Mouse (Mus musculus) neural tube, embryonic 14.5 days (tissue): ENCODE results near the gene Mxra8. TPM values are rescaled to one million over a fixed set of nuclear protein-coding genes. Genes with fewer than 3 reads are reported as not detected.

Experiments
- ATAC-seq: fragments of 200-750 bp; cut with Nextera tagmentation; 2 replicates; pipeline ENCODE4 v1.8.0; 2017; ENCODE audit warnings: low read depth, mild to moderate bottlenecking, moderate TSS enrichment, moderate library complexity
- H3K27ac ChIP-seq: fragments of 300-500 bp; sonication (generic); 2 replicates; pipeline ENCODE4 v1.5.1; 2014; ENCODE audit warnings: low read depth, mild to moderate bottlenecking, control low read depth, low read length, moderate library complexity, mixed read lengths
- H3K27me3 ChIP-seq: fragments of 300-500 bp; sonication (generic); 2 replicates; pipeline ENCODE4 v1.6.1; 2014; ENCODE audit warnings: low read length; ENCODE audit not compliant: control insufficient read depth, insufficient read depth
- H3K36me3 ChIP-seq: fragments of 300-500 bp; sonication (generic); 2 replicates; pipeline ENCODE4 v1.6.1; 2014; ENCODE audit warnings: low read length, mixed read lengths; ENCODE audit not compliant: control insufficient read depth, insufficient read depth
- H3K4me1 ChIP-seq: fragments of 300-500 bp; sonication (generic); 2 replicates; pipeline ENCODE4 v1.6.1; 2014; ENCODE audit warnings: low read length; ENCODE audit not compliant: control insufficient read depth, insufficient read depth
- H3K4me2 ChIP-seq: fragments of 300-500 bp; sonication (generic); 2 replicates; pipeline ENCODE4 v1.6.1; 2014; ENCODE audit warnings: mild to moderate bottlenecking, low read depth, low read length, control low read depth
- H3K4me3 ChIP-seq: fragments of 300-500 bp; sonication (generic); 2 replicates; pipeline ENCODE4 v1.5.1; 2014; ENCODE audit warnings: low read depth, low read length, control low read depth, mixed read lengths
- H3K9ac ChIP-seq: fragments of 300-500 bp; sonication (generic); replicated peaks from 2 replicates; pipeline ENCODE4 v1.6.1; 2014; ENCODE audit warnings: low read depth, mild to moderate bottlenecking, control low read depth, low read length, mixed read lengths
- H3K9me3 ChIP-seq: fragments of 300-500 bp; sonication (generic); 2 replicates; pipeline ENCODE4 v1.6.1; 2016; ENCODE audit warnings: low read length; ENCODE audit not compliant: control insufficient read depth
- WGBS: fragments of 180-500 bp; shearing (Covaris S2); extraction: QIAGEN DNeasy Blood & Tissue Kit; methylation state at CpG from one replicate; pipeline ENCODE4 v1.1.7; 2014; 5-methylcytosine and 5-hydroxymethylcytosine counted together
- microRNA-seq: library from miRNA; unstranded; fragments of <30 nt; microRNA quantifications from one replicate; pipeline ENCODE4, GENCODE M21; 2016
- polyA plus RNA-seq: library from polyadenylated mRNA; unstranded; fragments of >200 nt; fragmentation: Nextera tagmentation; extraction: Ambion mirVana; gene quantifications from 2 replicates; pipeline ENCODE4 v1.2.1, GENCODE M21; 2014

Gene Mxra8
- polyA plus RNA-seq, 1 experiment from 2014 or later: 9.6 TPM

DNA sequence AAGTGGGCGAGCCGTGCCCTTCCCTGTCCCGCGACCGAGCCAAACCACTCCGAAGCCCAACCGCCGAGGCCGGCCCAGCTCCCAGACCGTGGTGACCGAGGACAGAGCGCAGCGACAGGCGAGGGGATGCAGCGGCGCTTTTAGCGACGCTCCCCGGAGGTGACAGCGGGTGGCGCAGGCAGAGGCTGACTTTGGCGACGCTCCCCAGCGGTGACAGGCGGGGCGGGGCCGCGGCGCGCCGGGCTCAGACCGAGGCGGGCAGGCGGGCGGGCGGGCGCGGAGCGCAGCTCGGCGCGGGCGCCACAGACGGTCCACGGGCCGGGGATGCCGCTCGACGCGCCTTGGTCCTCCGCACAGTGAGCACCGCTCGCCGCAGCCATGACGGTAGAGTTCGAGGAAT is 52.5 kb downstream of the Mxra8 start:
- no peaks in the 10 kb centered on the region for H3K27me3 ChIP-seq
- H3K4me3 ChIP-seq: peak overlapping the region; percentile 92
- WGBS: 1% methylated on average over 39 of the region's 56 CpGs
- H3K9ac ChIP-seq: peak overlapping the region; percentile 96
- peaks cover 35% of the 10 kb centered on the region for H3K36me3 ChIP-seq
- H3K4me1 ChIP-seq: peaks cover 34% of the 10 kb centered on the region
- H3K27ac ChIP-seq: peak overlapping the region; percentile 99
- no peaks in the 10 kb centered on the region for H3K9me3 ChIP-seq
- peak overlapping the region; percentile 98 for H3K4me2 ChIP-seq
- peak; percentile 92 for ATAC-seq

DNA sequence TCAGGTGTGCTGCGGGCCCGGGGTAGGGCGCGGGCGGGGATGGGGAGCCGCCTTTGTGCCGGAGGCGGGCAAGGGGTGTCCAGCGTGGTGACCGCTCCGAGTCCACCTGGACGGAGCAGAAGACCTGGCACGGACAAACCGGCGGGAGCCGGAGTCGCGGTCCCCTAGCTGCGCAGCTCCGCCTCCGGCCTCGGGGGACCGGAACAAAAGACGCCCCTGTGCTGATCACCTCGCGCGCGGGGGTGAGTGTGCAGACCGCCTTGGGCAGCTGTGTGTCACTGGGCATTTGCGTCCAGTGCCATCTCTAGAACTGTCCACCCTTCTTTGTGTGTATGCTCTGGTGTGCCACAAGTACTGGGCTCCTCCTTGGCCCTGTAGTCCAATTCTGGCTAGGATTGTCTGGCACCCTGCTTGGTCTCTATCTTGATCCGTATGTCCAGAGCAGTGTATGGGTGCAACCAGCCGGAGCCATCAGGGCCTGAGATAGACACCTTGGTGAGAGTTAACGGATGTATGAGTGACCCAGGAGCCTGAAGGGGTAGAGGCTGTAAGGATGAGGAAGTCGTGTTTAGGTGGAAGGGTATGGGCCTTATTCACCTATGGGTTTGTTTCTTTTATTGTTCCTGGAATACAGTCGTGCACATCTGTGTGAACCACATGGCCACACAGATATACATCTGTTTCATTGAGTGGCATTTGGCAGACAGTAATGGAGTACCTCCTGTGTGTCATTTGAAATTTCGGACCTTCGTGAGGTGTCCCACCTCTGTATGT is 53.1 kb downstream of the Mxra8 start:
- ATAC-seq: peak; percentile 45
- Histone ChIP-seq H3K27ac (peak overlapping the region; percentile 99), H3K4me3 (peak overlapping the region; percentile 92), H3K4me2 (peak overlapping the region; percentile 98), H3K4me1 (peaks cover 34% of the 10 kb centered on the region), H3K9me3 (no peaks in the 10 kb centered on the region), H3K36me3 (peaks cover 30% of the 10 kb centered on the region), H3K9ac (peak overlapping the region; percentile 96), H3K27me3 (no peaks in the 10 kb centered on the region)
- WGBS: 5% methylated on average over 28 of the region's 37 CpGs

DNA sequence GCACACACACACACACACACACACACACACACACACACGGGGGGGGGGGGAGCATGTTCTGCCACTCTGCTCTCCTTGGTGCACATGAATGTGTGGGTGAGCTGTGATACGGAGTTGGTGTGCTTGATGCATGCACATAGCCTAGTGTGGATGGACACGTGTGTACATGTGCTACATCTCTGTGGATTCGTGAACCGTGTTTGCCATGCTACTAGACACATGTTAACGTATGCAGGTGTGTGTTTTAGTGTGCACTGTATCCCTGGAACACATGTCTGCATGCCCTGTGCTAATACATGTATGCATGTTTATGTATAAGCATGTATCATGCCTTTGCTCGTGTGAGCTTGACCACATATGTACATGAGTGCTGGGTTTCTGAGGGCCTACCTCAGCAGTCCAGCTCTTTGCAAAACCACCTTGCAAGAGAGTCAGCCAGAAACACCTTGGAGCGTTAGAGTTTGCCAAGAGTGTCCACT is 53.8 kb downstream of the Mxra8 start:
- peak overlapping the region; percentile 96 for H3K9ac ChIP-seq
- H3K27me3 ChIP-seq: no peaks in the 10 kb centered on the region
- peak overlapping the region; percentile 92 for H3K4me3 ChIP-seq
- no peak for ATAC-seq
- WGBS: 77% methylated on average over 7 of the region's 8 CpGs
- H3K36me3 ChIP-seq: peaks cover 27% of the 10 kb centered on the region
- H3K27ac ChIP-seq: no peak overlapping the region
- H3K4me1 ChIP-seq: peaks cover 34% of the 10 kb centered on the region
- H3K4me2 ChIP-seq: peak overlapping the region; percentile 98
- no peaks in the 10 kb centered on the region for H3K9me3 ChIP-seq

Small RNAs within 50 kb of the gene (microRNA-seq; reads per million reads assigned to microRNA genes)
- gene Gm27743: not detected

Other genes with a start within 250 kb of the Mxra8 start
- gene Slc35e2, start 238.3 kb upstream of the Mxra8 start, polyA plus RNA-seq: 21.0 and 21.4 TPM in 2 replicates
- 46.7 and 54.1 TPM in 2 replicates for gene Cdk11b, start 214.8 kb upstream of the Mxra8 start, polyA plus RNA-seq
- not detected in 2 replicates for gene Gm10563, start 194.3 kb upstream of the Mxra8 start, polyA plus RNA-seq
- 1.3 and 6.6 TPM in 2 replicates for gene Mmp23, start 186.3 kb upstream of the Mxra8 start, polyA plus RNA-seq
- gene Mib2, start 170.5 kb upstream of the Mxra8 start, polyA plus RNA-seq: 35.5 and 36.8 TPM in 2 replicates
- 8.5 and 10.4 TPM in 2 replicates for gene Fndc10, start 145.3 kb upstream of the Mxra8 start, polyA plus RNA-seq
- 172 and 179 TPM in 2 replicates for gene Ssu72, start 134.9 kb upstream of the Mxra8 start, polyA plus RNA-seq
- 6.8 and 9.6 TPM in 2 replicates for gene Tmem240, start 104.9 kb upstream of the Mxra8 start, polyA plus RNA-seq
- 82.6 and 85.0 TPM in 2 replicates for gene Atad3a, start 78.6 kb upstream of the Mxra8 start, polyA plus RNA-seq
- 17.4 and 23.1 TPM in 2 replicates for gene Vwa1, start 65.0 kb upstream of the Mxra8 start, polyA plus RNA-seq
- 0.92 and 1.2 TPM in 2 replicates for gene Tmem88b, start 53.8 kb upstream of the Mxra8 start, polyA plus RNA-seq
- gene Ankrd65, start 49.2 kb upstream of the Mxra8 start, polyA plus RNA-seq: not detected in 2 replicates
- 258 and 275 TPM in 2 replicates for gene Mrpl20, start 36.8 kb upstream of the Mxra8 start, polyA plus RNA-seq
- gene Ccnl2, start 27.2 kb upstream of the Mxra8 start, polyA plus RNA-seq: 153 and 173 TPM in 2 replicates
- 120 and 127 TPM in 2 replicates for gene Aurkaip1, start 8.4 kb upstream of the Mxra8 start, polyA plus RNA-seq
- gene Dvl1, start 7.7 kb downstream of the Mxra8 start, polyA plus RNA-seq: 14.0 and 16.1 TPM in 2 replicates
- 0.45 and 0.47 TPM in 2 replicates for gene Tas1r3, start 23.7 kb downstream of the Mxra8 start, polyA plus RNA-seq
- gene Cptp, start 29.8 kb downstream of the Mxra8 start, polyA plus RNA-seq: 31.4 and 31.8 TPM in 2 replicates
- 74.9 and 75.8 TPM in 2 replicates for gene Ints11, start 29.9 kb downstream of the Mxra8 start, polyA plus RNA-seq
- gene Pusl1, start 52.1 kb downstream of the Mxra8 start, polyA plus RNA-seq: 53.4 and 57.4 TPM in 2 replicates
- gene Acap3, start 52.1 kb downstream of the Mxra8 start, polyA plus RNA-seq: 67.8 and 76.7 TPM in 2 replicates
- gene Ube2j2, start 104.2 kb downstream of the Mxra8 start, polyA plus RNA-seq: 123 and 124 TPM in 2 replicates
- gene C1qtnf12, start 122.6 kb downstream of the Mxra8 start, polyA plus RNA-seq: 10.5 and 11.5 TPM in 2 replicates
- gene B3galt6, start 153.0 kb downstream of the Mxra8 start, polyA plus RNA-seq: 37.4 and 38.1 TPM in 2 replicates
- gene Sdf4, start 153.2 kb downstream of the Mxra8 start, polyA plus RNA-seq: 123 and 125 TPM in 2 replicates
- 0.20 and 0.70 TPM in 2 replicates for gene Tnfrsf4, start 174.2 kb downstream of the Mxra8 start, polyA plus RNA-seq
- gene Tnfrsf18, start 186.5 kb downstream of the Mxra8 start, polyA plus RNA-seq: 1.5 and 2.7 TPM in 2 replicates
- not detected in 2 replicates for gene Ttll10, start 219.7 kb downstream of the Mxra8 start, polyA plus RNA-seq